Mouse (Mus musculus) CD4-positive naive resting alpha-beta T cell, adult 57 days (primary cell): Measurements from ENCODE around the gene F12. TPM values are rescaled to one million over a fixed set of nuclear protein-coding genes. Genes with fewer than 3 reads are reported as not detected.

Experiments
- total RNA-seq: library from RNA; stranded (reverse); gene quantifications from one replicate; pipeline ENCODE4 v1.2.4, GENCODE M21; 2023

F12 gene
- 0.47 TPM for total RNA-seq

DNA sequence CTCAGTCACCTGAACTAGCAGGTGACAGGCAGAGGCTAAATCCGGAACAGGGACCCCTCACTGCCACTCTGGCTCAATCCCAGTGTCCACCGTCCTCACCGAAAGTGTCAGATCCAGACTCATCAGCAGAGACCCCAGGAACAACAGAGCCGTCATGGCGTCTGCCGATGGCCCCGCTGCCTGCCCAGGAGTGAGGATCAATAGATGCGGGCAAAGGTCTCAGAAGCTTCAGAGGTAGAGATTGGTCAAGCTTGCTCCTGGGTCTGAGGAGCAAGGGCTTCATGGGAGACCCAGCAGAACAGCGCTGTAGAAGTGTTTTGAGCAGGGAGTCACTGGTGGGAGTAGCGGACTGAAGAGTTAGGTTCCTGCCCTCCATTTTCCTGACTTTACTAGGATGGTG is at the start of gene F12:
Gene F12, minus strand, starts transcription at position 181 of the 400 bp plus-strand sequence.

DNA sequence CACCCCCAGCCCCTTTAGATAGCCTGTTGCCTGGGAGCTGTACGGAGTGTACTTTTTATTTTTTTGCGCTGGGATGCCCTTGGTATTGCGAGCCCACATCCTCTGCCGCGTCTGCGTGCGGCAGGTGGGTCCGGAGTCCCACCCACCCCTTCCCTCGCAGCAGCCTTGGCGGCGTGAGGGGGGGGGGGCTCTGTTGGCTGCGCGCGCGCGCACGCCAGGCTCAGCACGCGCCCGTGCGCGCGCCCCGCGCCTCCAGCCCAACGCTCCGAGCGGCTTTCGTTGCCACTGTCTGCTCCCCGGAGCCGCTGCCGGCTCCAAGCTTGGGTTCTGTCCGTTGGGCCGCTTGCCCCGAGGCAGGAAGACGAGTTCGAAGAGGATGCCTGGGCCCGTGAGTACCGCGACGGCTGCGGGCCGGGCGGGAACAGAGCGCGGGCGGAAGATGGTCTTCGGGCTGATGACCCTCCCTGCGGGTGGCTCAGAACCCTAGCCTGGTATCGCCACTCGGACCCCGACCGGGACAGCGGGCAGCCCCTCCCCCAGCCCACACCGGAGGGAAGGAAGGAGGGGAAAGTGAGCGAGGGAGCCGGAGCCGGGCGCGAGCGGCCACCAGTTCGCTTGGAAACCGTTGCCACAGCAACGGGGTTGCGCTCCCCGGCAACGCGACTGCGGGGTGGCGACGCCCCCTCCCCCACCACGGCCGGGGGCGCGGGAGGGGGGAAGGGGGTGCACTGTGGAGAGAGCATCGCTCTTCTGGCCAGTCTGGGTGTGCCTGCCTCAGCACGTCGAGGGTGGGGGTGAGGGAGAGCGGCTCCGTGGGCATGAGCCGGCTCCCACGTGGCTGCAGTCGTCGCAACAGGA is 37.7 kb upstream of the F12 start, which contains the start of gene Prr7:
Gene Prr7, plus strand, starts transcription at position 241 of the 858 bp plus-strand sequence.

DNA sequence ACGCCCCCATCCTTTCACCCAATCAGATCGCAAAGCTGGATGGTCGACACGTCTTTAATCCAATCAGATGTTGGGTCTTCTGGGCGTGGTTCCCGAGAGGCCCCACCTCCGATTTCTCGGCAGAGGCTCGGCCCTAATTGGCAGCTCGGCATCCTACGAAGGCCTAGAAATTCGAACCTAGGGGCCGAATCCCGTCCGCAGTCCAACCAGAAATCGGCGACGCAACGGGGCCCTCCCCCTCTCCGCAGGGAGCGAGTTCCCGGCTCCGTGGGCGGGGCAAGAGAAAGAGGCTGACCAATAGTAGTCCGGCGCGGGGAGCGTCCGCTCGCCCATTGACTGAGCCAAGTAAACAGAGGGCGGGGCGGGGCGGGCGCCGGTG is 18.3 kb upstream of the F12 start, which contains the start of gene Grk6:
Gene Grk6, plus strand, starts transcription at position 136 of the 379 bp plus-strand sequence.

GRCm38 (mm10) chr13:55414743-55415380 is 11.7 kb downstream of the F12 start, which contains the start of gene Pfn3:
Pfn3 (minus strand) TSS chr13:55415232.

GRCm38 (mm10) chr13:55398088-55398487 is 28.5 kb downstream of the F12 start, which contains the start of gene Slc34a1:
Slc34a1 (plus strand) TSS chr13:55398187.

GRCm38 (mm10) chr13:55369531-55370114 is 57.0 kb downstream of the F12 start, which contains the start of gene Rgs14:
Rgs14 (plus strand) TSS chr13:55369732.

Other genes with a start within 250 kb of the F12 start
- 181 TPM for gene Nsd1, start 217.0 kb downstream of the F12 start, total RNA-seq
- 148 TPM for gene Prelid1, start 106.3 kb downstream of the F12 start, total RNA-seq
- 48.6 TPM for gene Rab24, start 104.8 kb downstream of the F12 start, total RNA-seq
- gene Mxd3, start 97.0 kb downstream of the F12 start, total RNA-seq: 0.92 TPM
- 98.9 TPM for gene Lman2, start 64.0 kb downstream of the F12 start, total RNA-seq
- 92.6 TPM for gene Rgs14, start 57.1 kb downstream of the F12 start, total RNA-seq
- gene Slc34a1, start 28.6 kb downstream of the F12 start, total RNA-seq: not detected
- not detected for gene Pfn3, start 11.6 kb downstream of the F12 start, total RNA-seq
- 458 TPM for gene Grk6, start 18.3 kb upstream of the F12 start, total RNA-seq
- 50.3 TPM for gene Prr7, start 37.5 kb upstream of the F12 start, total RNA-seq
- 0.24 TPM for gene Dbn1, start 61.3 kb upstream of the F12 start, total RNA-seq
- 11.0 TPM for gene Pdlim7, start 86.9 kb upstream of the F12 start, total RNA-seq
- gene Dok3, start 102.5 kb upstream of the F12 start, total RNA-seq: 15.6 TPM
- gene Ddx41, start 109.9 kb upstream of the F12 start, total RNA-seq: 74.8 TPM
- 173 TPM for gene Fam193b, start 144.3 kb upstream of the F12 start, total RNA-seq
- 102 TPM for gene Tmed9, start 146.9 kb upstream of the F12 start, total RNA-seq
- 31.1 TPM for gene B4galt7, start 173.1 kb upstream of the F12 start, total RNA-seq
- 22.6 TPM for gene Caml, start 196.2 kb upstream of the F12 start, total RNA-seq
- 96.7 TPM for gene Ddx46, start 208.2 kb upstream of the F12 start, total RNA-seq